Mouse (Mus musculus) CD4-positive, CD25-positive, alpha-beta regulatory T cell, adult 9 weeks (primary cell): Measurements from ENCODE around the gene Ilf3. TPM values are rescaled to one million over a fixed set of nuclear protein-coding genes. Genes with fewer than 3 reads are reported as not detected.

Experiments used
- polyA plus RNA-seq: library from polyadenylated mRNA; unstranded; fragments of 100-300 nt; shearing (Covaris generic); gene quantifications from one replicate; pipeline ENCODE4 v1.2.1, GENCODE M21; 2017

The Ilf3 gene
- polyA plus RNA-seq = 70.8 TPM

DNA sequence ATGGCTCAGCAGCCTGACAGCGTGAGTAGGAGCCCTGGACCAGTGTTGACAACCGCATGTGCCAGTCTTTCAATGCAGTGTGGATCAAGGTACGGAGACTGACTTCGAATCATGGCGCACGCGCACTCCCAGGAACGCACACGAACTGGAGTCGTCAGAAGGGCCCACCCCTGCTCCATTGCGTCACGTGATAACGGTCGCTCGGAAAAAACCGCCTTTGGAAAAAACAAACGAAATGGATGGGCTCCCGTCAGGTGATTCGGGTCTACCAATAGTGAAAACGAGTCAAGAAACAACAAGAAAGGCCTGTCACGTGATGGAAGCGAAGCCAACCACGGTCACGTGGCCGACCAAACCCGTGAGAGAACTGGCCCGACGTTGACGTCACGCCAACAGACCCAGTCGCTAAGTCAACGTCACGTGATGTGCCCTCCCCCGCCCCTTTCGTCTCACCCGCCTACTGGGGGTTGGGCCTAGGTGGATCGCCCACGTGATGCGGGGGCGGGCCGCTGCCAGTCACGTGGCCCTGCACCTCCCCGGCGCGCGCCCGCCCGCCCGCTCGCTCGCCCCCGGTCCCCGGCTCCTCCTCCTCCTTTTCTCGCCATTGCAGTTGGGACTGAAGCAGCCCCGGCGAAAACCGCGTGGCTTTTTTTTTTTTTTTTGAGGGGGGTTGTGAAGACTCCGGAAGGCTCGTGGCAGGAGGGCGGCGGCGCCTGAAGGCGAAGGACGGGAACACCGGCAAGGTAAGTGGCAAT is at the start of gene Ilf3:
Gene Ilf3 (plus strand): TSS at position 515 of the 755 bp plus-strand sequence.

DNA sequence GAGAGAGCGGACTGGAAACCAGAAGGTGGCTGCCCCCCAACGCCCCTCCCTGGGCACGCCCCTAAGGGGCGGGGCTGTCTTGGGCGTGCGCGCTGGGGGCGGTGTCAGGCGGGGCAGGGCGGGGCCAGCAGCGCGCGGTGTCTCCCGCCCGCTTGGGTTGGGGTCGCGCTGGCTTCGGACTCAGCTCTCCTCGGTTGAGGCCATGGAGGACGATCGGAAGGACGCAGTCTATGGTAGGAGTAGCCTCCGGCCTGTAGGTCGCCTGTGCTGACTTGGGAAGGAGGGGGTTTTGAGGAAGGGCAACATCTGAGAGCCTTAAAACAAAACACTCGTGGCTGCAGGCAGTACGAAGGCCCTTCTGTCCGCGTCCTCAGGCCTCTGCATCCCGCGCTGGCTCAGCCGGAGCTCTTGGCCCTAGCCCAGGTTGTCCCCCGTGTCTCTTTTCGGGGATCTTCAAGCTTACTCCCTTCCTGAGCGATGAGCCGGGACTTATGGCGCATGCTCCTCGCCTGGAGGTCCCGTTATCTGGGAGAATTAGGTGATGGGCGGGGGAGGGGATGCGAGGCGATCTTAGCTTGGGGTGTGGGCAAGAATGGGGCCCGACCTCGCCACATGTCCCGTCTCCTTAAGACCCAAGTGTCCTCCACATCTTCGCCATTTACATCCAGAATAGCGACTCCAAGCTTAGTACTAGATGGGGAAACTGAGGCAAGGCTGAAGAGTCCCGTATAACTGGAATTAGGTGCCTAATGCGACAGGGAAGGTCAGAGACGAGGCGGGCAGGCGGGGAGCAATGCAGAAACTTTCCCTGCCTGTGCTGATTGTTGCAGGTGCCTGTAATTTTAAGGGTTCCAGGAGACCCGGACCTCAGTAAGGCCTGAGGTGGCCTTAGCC is 46.8 kb upstream of the Ilf3 start, which contains the start of gene Slc44a2:
Gene Slc44a2 (plus strand): TSS at position 80 of the 894 bp plus-strand sequence.

DNA sequence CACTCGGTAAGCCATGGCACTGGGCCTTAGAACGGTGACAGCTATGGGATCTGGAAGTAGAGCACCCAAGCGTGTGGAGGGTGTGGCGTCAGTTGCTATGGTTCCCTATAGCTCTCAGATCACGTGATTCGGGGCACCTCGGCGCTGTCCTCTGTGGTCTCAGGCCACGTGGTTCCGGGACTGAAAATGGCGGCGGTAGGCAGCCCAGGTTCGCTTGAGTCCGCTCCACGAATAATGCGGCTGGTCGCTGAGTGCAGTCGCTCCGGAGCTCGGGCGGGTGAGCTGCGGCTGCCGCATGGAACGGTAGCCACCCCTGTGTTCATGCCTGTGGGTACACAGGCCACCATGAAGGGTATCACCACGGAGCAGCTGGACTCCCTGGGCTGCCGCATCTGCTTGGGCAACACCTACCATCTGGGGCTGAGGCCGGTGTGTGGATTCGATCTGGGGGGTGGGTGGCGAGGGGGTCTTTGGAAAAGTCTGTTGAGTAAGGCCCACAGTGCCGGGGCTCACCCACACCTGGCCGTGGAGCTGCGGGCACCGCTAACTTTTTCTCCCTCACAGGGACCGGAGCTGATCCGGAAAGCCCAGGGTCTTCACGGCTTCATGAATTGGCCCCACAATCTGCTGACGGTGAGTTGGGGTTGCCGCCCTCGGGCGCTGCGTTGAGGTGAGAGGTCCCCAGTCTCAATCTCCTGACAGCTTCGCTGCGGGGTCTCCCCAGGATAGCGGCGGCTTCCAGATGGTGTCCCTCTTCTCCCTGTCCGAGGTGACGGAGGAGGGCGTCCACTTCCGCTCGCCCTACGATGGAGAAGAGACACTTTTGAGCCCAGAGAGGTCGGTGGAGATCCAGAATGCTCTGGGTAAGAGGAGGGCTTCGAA is 44.2 kb downstream of the Ilf3 start, which contains the start of gene Qtrt1:
Gene Qtrt1 (plus strand): TSS at position 169 of the 882 bp plus-strand sequence.

DNA sequence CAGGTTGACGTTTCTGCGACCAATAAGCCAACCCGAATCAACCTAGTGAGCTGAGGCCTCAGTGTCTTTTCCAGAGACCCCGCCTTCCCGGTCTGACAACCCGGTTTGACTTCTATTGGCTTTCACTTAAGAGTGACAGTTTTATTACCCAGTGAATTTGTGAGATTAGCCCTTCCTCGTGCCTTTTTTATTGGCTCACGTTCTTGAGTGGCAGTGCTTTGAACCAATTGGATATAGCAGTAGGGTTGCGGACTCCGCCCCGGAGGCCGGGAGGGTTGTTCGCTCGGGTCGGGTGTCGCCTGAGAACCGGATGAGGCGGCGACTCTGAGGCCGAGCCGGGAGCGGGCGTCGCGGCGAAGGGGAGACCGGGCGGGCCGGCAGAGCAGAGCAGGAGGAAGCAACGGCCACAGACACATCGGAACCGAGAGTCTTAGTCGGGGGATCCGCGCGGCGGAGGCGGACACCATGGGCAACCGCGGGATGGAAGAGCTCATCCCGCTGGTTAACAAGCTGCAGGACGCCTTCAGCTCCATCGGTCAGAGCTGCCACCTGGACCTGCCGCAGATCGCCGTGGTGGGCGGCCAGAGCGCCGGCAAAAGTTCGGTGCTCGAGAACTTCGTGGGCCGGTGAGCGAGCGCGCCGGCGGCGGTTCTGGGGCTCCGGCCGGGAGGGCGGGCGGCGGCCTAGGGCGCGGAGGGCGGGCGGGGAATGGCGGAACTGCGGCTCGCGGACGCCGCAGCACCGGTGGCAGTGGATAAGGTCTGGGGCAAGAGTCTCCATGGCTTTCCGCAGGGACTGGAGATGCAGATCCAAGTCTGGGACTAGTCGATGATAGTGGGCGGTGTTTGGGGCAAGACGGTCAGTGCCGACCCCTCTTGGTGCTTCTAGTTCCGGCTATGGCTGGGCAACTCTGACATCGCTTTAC is 57.2 kb downstream of the Ilf3 start, which contains the start of gene Dnm2:
Gene Dnm2 (plus strand): TSS at position 278 of the 925 bp plus-strand sequence.

Other genes with a start within 250 kb of the Ilf3 start
- 96.0 TPM for gene Tyk2, start 236.6 kb upstream of the Ilf3 start, polyA plus RNA-seq
- gene Cdc37, start 217.9 kb upstream of the Ilf3 start, polyA plus RNA-seq = 305 TPM
- gene Pde4a, start 202.2 kb upstream of the Ilf3 start, polyA plus RNA-seq = 0.61 TPM
- gene Keap1, start 128.5 kb upstream of the Ilf3 start, polyA plus RNA-seq = 27.8 TPM
- not detected for gene S1pr5, start 119.4 kb upstream of the Ilf3 start, polyA plus RNA-seq
- gene Atg4d, start 102.6 kb upstream of the Ilf3 start, polyA plus RNA-seq = 48.5 TPM
- gene Kri1, start 79.9 kb upstream of the Ilf3 start, polyA plus RNA-seq = 49.2 TPM
- gene Cdkn2d, start 76.5 kb upstream of the Ilf3 start, polyA plus RNA-seq = 152 TPM
- gene Ap1m2, start 55.5 kb upstream of the Ilf3 start, polyA plus RNA-seq = 2.4 TPM
- gene Slc44a2, start 47.2 kb upstream of the Ilf3 start, polyA plus RNA-seq = 608 TPM
- 45.8 TPM for gene Qtrt1, start 44.0 kb downstream of the Ilf3 start, polyA plus RNA-seq
- gene Dnm2, start 57.0 kb downstream of the Ilf3 start, polyA plus RNA-seq = 262 TPM
- gene Tmed1, start 142.4 kb downstream of the Ilf3 start, polyA plus RNA-seq = 7.2 TPM
- 45.4 TPM for gene AB124611, start 158.3 kb downstream of the Ilf3 start, polyA plus RNA-seq
- gene Carm1, start 179.0 kb downstream of the Ilf3 start, polyA plus RNA-seq = 10.4 TPM
- gene Timm29, start 224.9 kb downstream of the Ilf3 start, polyA plus RNA-seq = 1.6 TPM
- 32.9 TPM for gene Yipf2, start 225.0 kb downstream of the Ilf3 start, polyA plus RNA-seq
- 68.0 TPM for gene Smarca4, start 248.3 kb downstream of the Ilf3 start, polyA plus RNA-seq